Mouse (Mus musculus) midbrain, embryonic 13.5 days (tissue): ENCODE results near the gene Asprv1. TPM values are rescaled to one million over a fixed set of nuclear protein-coding genes. Genes with fewer than 3 reads are reported as not detected.
A peak's percentile ranks its signal among the peaks of the same experiment; 100 is the strongest.

Experiments
- ATAC-seq: fragments of 200-750 bp; cut with Nextera tagmentation; 2 replicates; pipeline ENCODE4 v1.8.0; 2017; ENCODE audit warnings: mild to moderate bottlenecking, moderate TSS enrichment, moderate library complexity
- H3K27ac ChIP-seq: fragments of 300-500 bp; sonication (generic); 2 replicates; pipeline ENCODE4 v1.5.1; 2015; ENCODE audit warnings: inconsistent platforms, mild to moderate bottlenecking, moderate library complexity
- H3K27me3 ChIP-seq: fragments of 300-500 bp; sonication (generic); 2 replicates; pipeline ENCODE4 v1.6.1; 2015; ENCODE audit warnings: mild to moderate bottlenecking, inconsistent platforms
- H3K36me3 ChIP-seq: fragments of 300-500 bp; sonication (generic); 2 replicates; pipeline ENCODE4 v1.6.1; 2015; ENCODE audit warnings: mild to moderate bottlenecking, inconsistent platforms
- H3K4me1 ChIP-seq: fragments of 300-500 bp; sonication (generic); replicated peaks from 2 replicates; pipeline ENCODE4 v1.6.1; 2015; ENCODE audit warnings: inconsistent platforms
- H3K4me2 ChIP-seq: fragments of 300-500 bp; sonication (generic); replicated peaks from 2 replicates; pipeline ENCODE4 v1.6.1; 2015; ENCODE audit warnings: moderate library complexity, mild to moderate bottlenecking, inconsistent platforms
- H3K4me3 ChIP-seq: fragments of 300-500 bp; sonication (generic); replicated peaks from 2 replicates; pipeline ENCODE4 v1.5.1; 2015; ENCODE audit warnings: mild to moderate bottlenecking, inconsistent platforms
- H3K9ac ChIP-seq: fragments of 300-500 bp; sonication (generic); replicated peaks from 2 replicates; pipeline ENCODE4 v1.6.1; 2015; ENCODE audit warnings: mild to moderate bottlenecking, inconsistent platforms
- H3K9me3 ChIP-seq: fragments of 300-500 bp; sonication (generic); 2 replicates; pipeline ENCODE4 v1.6.1; 2016; ENCODE audit warnings: mild to moderate bottlenecking, inconsistent platforms
- whole genome bisulfite sequencing: fragments of 180-500 bp; shearing (Covaris S2); methylation state at CpG from one replicate; pipeline ENCODE4 v1.1.7; 2015; 5-methylcytosine and 5-hydroxymethylcytosine counted together
- polyA plus RNA-seq: library from polyadenylated mRNA; unstranded; fragments of >200 nt; fragmentation: Nextera tagmentation; extraction: Ambion mirVana; gene quantifications from 2 replicates; pipeline ENCODE4 v1.2.1, GENCODE M21; 2015

Gene Asprv1
- 0.50 and 0.59 TPM in 2 replicates for polyA plus RNA-seq

- 48% methylated on average over 10 of the region's 10 CpGs for WGBS
Measured at GRCm38 (mm10) chr6:86627946-86628345, at the start of gene Asprv1. Gene Asprv1 (plus strand): TSS chr6:86628164.

GRCm38 (mm10) chr6:86578396-86578795 lies 49.6 kb upstream of the Asprv1 start:
- Histone ChIP-seq H3K4me2 (no peak overlapping the region), H3K36me3 (no peaks in the 10 kb centered on the region), H3K27me3 (no peaks in the 10 kb centered on the region), H3K27ac (no peak overlapping the region), H3K9ac (no peak overlapping the region), H3K4me3 (no peak overlapping the region), H3K9me3 (no peaks in the 10 kb centered on the region), H3K4me1 (peaks cover 4% of the 10 kb centered on the region; the same call in 1 of the 2 replicates)
- WGBS: 88% methylated on average over 2 of the region's 2 CpGs
- no peak for ATAC-seq

More at GRCm38 (mm10) chr6:86627946-86628345, at the start of gene Asprv1:
- Histone ChIP-seq H3K4me2 (no peak within 1 kb of the TSS), H3K9me3 (no peaks in the 10 kb centered on the region), H3K4me1 (no peaks in the 10 kb centered on the region), H3K9ac (no peak within 1 kb of the TSS), H3K4me3 (no peak within 1 kb of the TSS), H3K27ac (no peak within 1 kb of the TSS), H3K27me3 (no peaks in the 10 kb centered on the region), H3K36me3 (no peaks in the 10 kb centered on the region)
- ATAC-seq: no peak

- H3K4me2 ChIP-seq: no peak overlapping the region
- no peak overlapping the region for H3K4me3 ChIP-seq
- peaks cover 9% of the 10 kb centered on the region for H3K4me1 ChIP-seq
- no peak overlapping the region for H3K9ac ChIP-seq
- 61% methylated on average over 2 of the region's 2 CpGs for WGBS
- H3K36me3 ChIP-seq: no peaks in the 10 kb centered on the region
- ATAC-seq: no peak
- H3K9me3 ChIP-seq: no peaks in the 10 kb centered on the region
- H3K27ac ChIP-seq: no peak overlapping the region
- no peaks in the 10 kb centered on the region for H3K27me3 ChIP-seq
Measured at GRCm38 (mm10) chr6:86579066-86579784, 48.7 kb upstream of the Asprv1 start.

- Histone ChIP-seq H3K27ac (no peak overlapping the region), H3K4me1 (peaks cover 16% of the 10 kb centered on the region), H3K9ac (no peak overlapping the region), H3K27me3 (no peaks in the 10 kb centered on the region), H3K4me2 (no peak overlapping the region), H3K4me3 (no peak overlapping the region), H3K36me3 (no peaks in the 10 kb centered on the region), H3K9me3 (no peaks in the 10 kb centered on the region)
- ATAC-seq: no peak
- WGBS: 83% methylated on average over 3 of the region's 3 CpGs
Measured at GRCm38 (mm10) chr6:86579926-86580325, 48.0 kb upstream of the Asprv1 start.

GRCm38 (mm10) chr6:86583141-86583540 lies 44.8 kb upstream of the Asprv1 start:
- Histone ChIP-seq H3K27ac (no peak overlapping the region), H3K36me3 (no peaks in the 10 kb centered on the region), H3K9me3 (no peaks in the 10 kb centered on the region), H3K4me2 (no peak overlapping the region), H3K27me3 (no peaks in the 10 kb centered on the region), H3K9ac (no peak overlapping the region), H3K4me1 (peaks cover 26% of the 10 kb centered on the region), H3K4me3 (no peak overlapping the region)
- no peak for ATAC-seq
- WGBS: 89% methylated on average over 3 of the region's 3 CpGs

- H3K27me3 ChIP-seq: no peaks in the 10 kb centered on the region
- H3K4me1 ChIP-seq: peaks cover 26% of the 10 kb centered on the region
- H3K9ac ChIP-seq: no peak overlapping the region
- H3K27ac ChIP-seq: peak overlapping the region; percentile 96
- H3K4me3 ChIP-seq: no peak overlapping the region
- H3K36me3 ChIP-seq: no peaks in the 10 kb centered on the region
- peak overlapping the region; percentile 63; the same call in 1 of the 2 replicates for H3K4me2 ChIP-seq
- no peak; the same call in 1 of the 2 replicates for ATAC-seq
- 88% methylated on average over 8 of the region's 8 CpGs for WGBS
- no peaks in the 10 kb centered on the region for H3K9me3 ChIP-seq
Measured at GRCm38 (mm10) chr6:86583601-86584215, 44.3 kb upstream of the Asprv1 start.

GRCm38 (mm10) chr6:86584296-86585015 lies 43.5 kb upstream of the Asprv1 start:
- peak overlapping the region; percentile 35 for H3K4me3 ChIP-seq
- peaks cover 23% of the 10 kb centered on the region for H3K4me1 ChIP-seq
- WGBS: 23% methylated on average over 14 of the region's 14 CpGs
- no peaks in the 10 kb centered on the region for H3K9me3 ChIP-seq
- peak overlapping the region; percentile 66 for H3K9ac ChIP-seq
- H3K27me3 ChIP-seq: no peaks in the 10 kb centered on the region
- H3K27ac ChIP-seq: peak overlapping the region; percentile 96
- no peaks in the 10 kb centered on the region for H3K36me3 ChIP-seq
- ATAC-seq: peak; percentile 74
- H3K4me2 ChIP-seq: peak overlapping the region; percentile 63

- Histone ChIP-seq H3K4me3 (peak overlapping the region; percentile 35), H3K9me3 (no peaks in the 10 kb centered on the region), H3K4me1 (peaks cover 22% of the 10 kb centered on the region), H3K9ac (peak overlapping the region; percentile 66), H3K27ac (peak overlapping the region; percentile 96), H3K4me2 (peak overlapping the region; percentile 63), H3K27me3 (no peaks in the 10 kb centered on the region), H3K36me3 (no peaks in the 10 kb centered on the region)
- peak; percentile 92 for ATAC-seq
- 5% methylated on average over 16 of the region's 16 CpGs for WGBS
Measured at GRCm38 (mm10) chr6:86585070-86585600, 42.8 kb upstream of the Asprv1 start.

- no peak overlapping the region for H3K4me3 ChIP-seq
- no peak overlapping the region for H3K4me2 ChIP-seq
- peaks cover 22% of the 10 kb centered on the region for H3K4me1 ChIP-seq
- H3K9ac ChIP-seq: peak overlapping the region; percentile 66; the same call in 1 of the 2 replicates
- WGBS: 74% methylated on average over 5 of the region's 5 CpGs
- no peaks in the 10 kb centered on the region for H3K36me3 ChIP-seq
- H3K27ac ChIP-seq: peak overlapping the region; percentile 96
- H3K27me3 ChIP-seq: no peaks in the 10 kb centered on the region
- no peak for ATAC-seq
- H3K9me3 ChIP-seq: no peaks in the 10 kb centered on the region
Measured at GRCm38 (mm10) chr6:86586070-86586469, 41.9 kb upstream of the Asprv1 start.

GRCm38 (mm10) chr6:86588429-86588828 lies 39.5 kb upstream of the Asprv1 start:
- H3K27me3 ChIP-seq: no peaks in the 10 kb centered on the region
- no peak for ATAC-seq
- H3K4me2 ChIP-seq: no peak overlapping the region
- peaks cover 22% of the 10 kb centered on the region for H3K4me1 ChIP-seq
- H3K36me3 ChIP-seq: no peaks in the 10 kb centered on the region
- WGBS: 77% methylated on average over 7 of the region's 7 CpGs
- H3K27ac ChIP-seq: no peak overlapping the region
- H3K4me3 ChIP-seq: no peak overlapping the region
- H3K9me3 ChIP-seq: no peaks in the 10 kb centered on the region
- no peak overlapping the region for H3K9ac ChIP-seq

GRCm38 (mm10) chr6:86593146-86593897 lies 34.6 kb upstream of the Asprv1 start:
- Histone ChIP-seq H3K4me2 (no peak overlapping the region), H3K9ac (no peak overlapping the region), H3K27ac (no peak overlapping the region), H3K4me3 (no peak overlapping the region), H3K27me3 (0 out of 2 replicates have a peak, but pooled peaks cover 10% of the 10 kb centered on the region), H3K9me3 (no peaks in the 10 kb centered on the region), H3K4me1 (no peaks in the 10 kb centered on the region), H3K36me3 (no peaks in the 10 kb centered on the region)
- no peak for ATAC-seq
- 88% methylated on average over 10 of the region's 10 CpGs for WGBS
